7 mouse cellular contexts compared by ENCODE assay signal in genomic region chr17:25919786-25920642, GRCm38 (mm10). TPM values are rescaled to one million over a fixed set of nuclear protein-coding genes. Genes with fewer than 3 reads are reported as not detected.
DNase-seq lines count a peak whose midpoint lies in the region; ATAC-seq lines count a peak whose summit lies in the region.

No protein-coding gene starts in this region.

- no peaks in the 10 kb centered on the region; the same call in 1 of the 2 replicates for H3K36me3 ChIP-seq in embryonic facial prominence, embryonic 11.5 days (replicated peaks; ENCODE audit: control insufficient read depth, insufficient read depth, low read depth, low read length)
- H3K36me3 ChIP-seq in limb, embryonic 10.5 days = peaks cover 24% of the 10 kb centered on the region
- H3K36me3 ChIP-seq in midbrain, embryonic 13.5 days = no peaks in the 10 kb centered on the region

- ATAC-seq in embryonic facial prominence, embryonic 11.5 days (replicated peaks; ENCODE audit: insufficient number of reproducible peaks, low FRiP score, low TSS enrichment, low read depth) = peak; percentile 99
- ATAC-seq in granulocyte monocyte progenitor cell, adult 5-6 weeks (replicated peaks; ENCODE audit: poor library complexity, severe bottlenecking) = peak; percentile 88
- peak; percentile 99 for ATAC-seq in midbrain, embryonic 13.5 days

- DNase-seq in adrenal gland, postnatal 14 days = peak; percentile 100
- peak; percentile 99 for DNase-seq in embryonic facial prominence, embryonic 11.5 days (ENCODE audit: low spot score)
- peak; percentile 100 for DNase-seq in kidney, adult 11 months
- peak; percentile 99 for DNase-seq in limb, embryonic 10.5 days (ENCODE audit: low spot score)
- DNase-seq in spleen, adult 12 weeks (ENCODE audit: low spot score) = peak; percentile 98

- H3K9ac ChIP-seq in embryonic facial prominence, embryonic 11.5 days (replicated peaks; ENCODE audit: low read length) = peak overlapping the region; percentile 81
- peak overlapping the region; percentile 69 for H3K9ac ChIP-seq in midbrain, embryonic 13.5 days (replicated peaks)

- peak overlapping the region; percentile 43 for H3K4me2 ChIP-seq in embryonic facial prominence, embryonic 11.5 days (ENCODE audit: low read depth, low read length)
- H3K4me2 ChIP-seq in midbrain, embryonic 13.5 days (replicated peaks) = peak overlapping the region; percentile 76

- H3K4me1 ChIP-seq in embryonic facial prominence, embryonic 11.5 days (ENCODE audit: control insufficient read depth, insufficient read depth, low read length) = peaks cover 4% of the 10 kb centered on the region
- H3K4me1 ChIP-seq in limb, embryonic 10.5 days = peaks cover 21% of the 10 kb centered on the region
- H3K4me1 ChIP-seq in midbrain, embryonic 13.5 days (replicated peaks) = peaks cover 30% of the 10 kb centered on the region

- H3K27ac ChIP-seq in embryonic facial prominence, embryonic 11.5 days (replicated peaks; ENCODE audit: low read depth, low read length) = peak overlapping the region; percentile 59
- H3K27ac ChIP-seq in limb, embryonic 10.5 days = peak overlapping the region; percentile 90
- H3K27ac ChIP-seq in midbrain, embryonic 13.5 days = peak overlapping the region; percentile 92

- H3K27me3 ChIP-seq in embryonic facial prominence, embryonic 11.5 days (ENCODE audit: control insufficient read depth, insufficient read depth, low read length) = no peaks in the 10 kb centered on the region
- no peaks in the 10 kb centered on the region for H3K27me3 ChIP-seq in limb, embryonic 10.5 days (ENCODE audit: low read depth, poor library complexity, severe bottlenecking)
- no peaks in the 10 kb centered on the region for H3K27me3 ChIP-seq in midbrain, embryonic 13.5 days

- H3K9me3 ChIP-seq in embryonic facial prominence, embryonic 11.5 days (replicated peaks; ENCODE audit: control insufficient read depth, low read length) = no peaks in the 10 kb centered on the region
- H3K9me3 ChIP-seq in limb, embryonic 10.5 days (replicated peaks) = no peaks in the 10 kb centered on the region
- H3K9me3 ChIP-seq in midbrain, embryonic 13.5 days = no peaks in the 10 kb centered on the region

- H3K4me3 ChIP-seq in embryonic facial prominence, embryonic 11.5 days (ENCODE audit: low read depth, low read length) = peak overlapping the region; percentile 99
- peak overlapping the region; percentile 72 for H3K4me3 ChIP-seq in limb, embryonic 10.5 days
- peak overlapping the region; percentile 91 for H3K4me3 ChIP-seq in midbrain, embryonic 13.5 days (replicated peaks)

- WGBS in embryonic facial prominence, embryonic 11.5 days = under 1% methylated on average over 40 of the region's 40 CpGs
- whole genome bisulfite sequencing in limb, embryonic 10.5 days = under 1% methylated on average over 40 of the region's 40 CpGs
- under 1% methylated on average over 40 of the region's 40 CpGs for WGBS in midbrain, embryonic 13.5 days

RNA-seq across cellular contexts. Expression of gene Rab40c, which starts 0.5 kb away (rescaled TPM):
- total RNA-seq in adrenal gland, postnatal 14 days (2021) = 19.8 and 20.9 TPM in 2 replicates
- 17.6 and 18.7 TPM in 2 replicates for polyA plus RNA-seq in embryonic facial prominence, embryonic 11.5 days (2014; fragmentation: Nextera tagmentation; extraction: Ambion mirVana)
- total RNA-seq in granulocyte monocyte progenitor cell, adult 5-6 weeks (2014; fragmentation: Nextera tagmentation) = 9.4 and 15.9 TPM in 2 replicates
- total RNA-seq in granulocyte monocyte progenitor cell, adult 5-6 weeks (2017) = 7.2 and 11.8 TPM in 2 replicates
- polyA plus RNA-seq in limb, embryonic 10.5 days (2016; fragmentation: Nextera tagmentation; extraction: Ambion mirVana) = 37.5 and 37.9 TPM in 2 replicates
- polyA plus RNA-seq in midbrain, embryonic 13.5 days (2015; fragmentation: Nextera tagmentation; extraction: Ambion mirVana) = 44.3 and 47.1 TPM in 2 replicates

RNA-seq across cellular contexts. Expression of gene Pigq, which starts 24.7 kb away (rescaled TPM):
- 112 and 122 TPM in 2 replicates for total RNA-seq in adrenal gland, postnatal 14 days (2021)
- 40.2 and 41.4 TPM in 2 replicates for polyA plus RNA-seq in embryonic facial prominence, embryonic 11.5 days (2014; fragmentation: Nextera tagmentation; extraction: Ambion mirVana)
- total RNA-seq in granulocyte monocyte progenitor cell, adult 5-6 weeks (2014; fragmentation: Nextera tagmentation) = 63.5 and 87.9 TPM in 2 replicates
- 32.4 and 37.1 TPM in 2 replicates for total RNA-seq in granulocyte monocyte progenitor cell, adult 5-6 weeks (2017)
- polyA plus RNA-seq in limb, embryonic 10.5 days (2016; fragmentation: Nextera tagmentation; extraction: Ambion mirVana) = 65.2 and 72.1 TPM in 2 replicates
- 56.9 and 58.0 TPM in 2 replicates for polyA plus RNA-seq in midbrain, embryonic 13.5 days (2015; fragmentation: Nextera tagmentation; extraction: Ambion mirVana)

RNA-seq across cellular contexts. Expression of gene Nhlrc4, which starts 24.7 kb away (rescaled TPM):
- 0.15 TPM in 1 of 2 replicates, not detected in the other for total RNA-seq in adrenal gland, postnatal 14 days (2021)
- polyA plus RNA-seq in embryonic facial prominence, embryonic 11.5 days (2014; fragmentation: Nextera tagmentation; extraction: Ambion mirVana) = 0.15 TPM in 1 of 2 replicates, not detected in the other
- total RNA-seq in granulocyte monocyte progenitor cell, adult 5-6 weeks (2014; fragmentation: Nextera tagmentation) = not detected in 2 replicates
- not detected in 2 replicates for total RNA-seq in granulocyte monocyte progenitor cell, adult 5-6 weeks (2017)
- 0.10 and 0.18 TPM in 2 replicates for polyA plus RNA-seq in limb, embryonic 10.5 days (2016; fragmentation: Nextera tagmentation; extraction: Ambion mirVana)
- 0.12 TPM in 1 of 2 replicates, not detected in the other for polyA plus RNA-seq in midbrain, embryonic 13.5 days (2015; fragmentation: Nextera tagmentation; extraction: Ambion mirVana)

RNA-seq across cellular contexts. Expression of gene A930017K11Rik, which starts 32.4 kb away (rescaled TPM):
- total RNA-seq in adrenal gland, postnatal 14 days (2021) = not detected in 2 replicates
- 0.15 and 0.49 TPM in 2 replicates for polyA plus RNA-seq in embryonic facial prominence, embryonic 11.5 days (2014; fragmentation: Nextera tagmentation; extraction: Ambion mirVana)
- total RNA-seq in granulocyte monocyte progenitor cell, adult 5-6 weeks (2014; fragmentation: Nextera tagmentation) = not detected in 2 replicates
- total RNA-seq in granulocyte monocyte progenitor cell, adult 5-6 weeks (2017) = not detected in 2 replicates
- 0.08 and 0.20 TPM in 2 replicates for polyA plus RNA-seq in limb, embryonic 10.5 days (2016; fragmentation: Nextera tagmentation; extraction: Ambion mirVana)
- polyA plus RNA-seq in midbrain, embryonic 13.5 days (2015; fragmentation: Nextera tagmentation; extraction: Ambion mirVana) = 0.48 and 0.62 TPM in 2 replicates

RNA-seq across cellular contexts. Expression of gene Wfikkn1, which starts 39.4 kb away (rescaled TPM):
- total RNA-seq in adrenal gland, postnatal 14 days (2021) = 1.2 and 1.5 TPM in 2 replicates
- 0.63 and 0.87 TPM in 2 replicates for polyA plus RNA-seq in embryonic facial prominence, embryonic 11.5 days (2014; fragmentation: Nextera tagmentation; extraction: Ambion mirVana)
- 2.1 TPM in 1 of 2 replicates, not detected in the other for total RNA-seq in granulocyte monocyte progenitor cell, adult 5-6 weeks (2014; fragmentation: Nextera tagmentation)
- 1.1 and 1.3 TPM in 2 replicates for total RNA-seq in granulocyte monocyte progenitor cell, adult 5-6 weeks (2017)
- 2.6 and 5.6 TPM in 2 replicates for polyA plus RNA-seq in limb, embryonic 10.5 days (2016; fragmentation: Nextera tagmentation; extraction: Ambion mirVana)
- 0.61 and 0.70 TPM in 2 replicates for polyA plus RNA-seq in midbrain, embryonic 13.5 days (2015; fragmentation: Nextera tagmentation; extraction: Ambion mirVana)

Comparison
In these comparisons a context has a peak if more than half of its experiments do, and no peak if none do; other contexts are left out.
1. Peak in every context shown above with its lines: DNase-seq, ATAC-seq, H3K4me3 ChIP-seq and H3K27ac ChIP-seq.